Mouse (Mus musculus) small intestine, adult 2 months (tissue): Measurements from ENCODE around the gene Kirrel3. TPM values are rescaled to one million over a fixed set of nuclear protein-coding genes. Genes with fewer than 3 reads are reported as not detected.

ENCODE experiments used
- H3K27ac ChIP-seq: fragments of 200-500 bp; 2 replicates; pipeline ENCODE4 v1.5.1; 2012; ENCODE audit warnings: low read depth, low read length, control low read depth, inconsistent platforms; ENCODE audit not compliant: insufficient read depth
- H3K27me3 ChIP-seq: fragments of 200-500 bp; 2 replicates; pipeline ENCODE4 v1.6.1; 2012; ENCODE audit warnings: mild to moderate bottlenecking, moderate library complexity, low read length, inconsistent platforms; ENCODE audit not compliant: control insufficient read depth, insufficient read depth
- H3K36me3 ChIP-seq: fragments of 200-500 bp; 2 replicates; pipeline ENCODE4 v1.6.1; 2012; ENCODE audit warnings: mild to moderate bottlenecking, low read length, control low read depth, inconsistent platforms; ENCODE audit not compliant: control insufficient read depth, insufficient read depth
- H3K4me1 ChIP-seq: fragments of 200-500 bp; 2 replicates; pipeline ENCODE4 v1.6.1; 2012; ENCODE audit warnings: low read length, inconsistent platforms, mixed read lengths; ENCODE audit not compliant: control insufficient read depth, insufficient read depth, insufficient read length
- H3K4me3 ChIP-seq: fragments of 200-500 bp; 2 replicates; pipeline ENCODE4 v1.5.1; 2012; ENCODE audit warnings: low read depth, mild to moderate bottlenecking, control low read depth, inconsistent platforms, low read length, moderate library complexity
- CTCF ChIP-seq: fragments of 200-500 bp; IDR thresholded peaks from 2 replicates; pipeline ENCODE4 v1.5.1; 2012; ENCODE audit warnings: low read depth, mild to moderate bottlenecking, control low read depth, inconsistent platforms, low read length, moderate library complexity, mixed read lengths; ENCODE audit not compliant: insufficient replicate concordance, insufficient read length; ENCODE audit errors: extremely low read depth
- POLR2A ChIP-seq: fragments of 200-500 bp; IDR thresholded peaks from 2 replicates; pipeline ENCODE4 v1.6.1; 2012; ENCODE audit warnings: low read depth, mild to moderate bottlenecking, control low read depth, inconsistent platforms, low read length, moderate library complexity
- WGBS: fragments of 180-500 bp; shearing (Covaris S2); methylation state at CpG from one replicate; pipeline ENCODE4 v1.1.7; 2018; 5-methylcytosine and 5-hydroxymethylcytosine counted together
- polyA plus RNA-seq: library from polyadenylated mRNA; depleted of rRNA; stranded (reverse); fragments of >200 nt; gene quantifications from 2 replicates; pipeline ENCODE4 v1.2.3, GENCODE M21; 2012

The Kirrel3 gene
- polyA plus RNA-seq, 1 experiment: 0.22 TPM

GRCm38 (mm10) chr9:34600326-34600725 lies 114.6 kb downstream of the Kirrel3 start:
- no peak overlapping the region for H3K27ac ChIP-seq
- TF ChIP-seq POLR2A (no peak), CTCF (no peak)

GRCm38 (mm10) chr9:34603750-34604149 lies 118.1 kb downstream of the Kirrel3 start:
- Histone ChIP-seq H3K4me1 (no peaks in the 10 kb centered on the region), H3K4me3 (no peak overlapping the region), H3K36me3 (no peaks in the 10 kb centered on the region), H3K27me3 (no peaks in the 10 kb centered on the region), H3K27ac (no peak overlapping the region)
- WGBS: 73% methylated on average over 7 of the region's 7 CpGs
- TF ChIP-seq POLR2A (no peak), CTCF (no peak)

More at GRCm38 (mm10) chr9:34600326-34600725, 114.6 kb downstream of the Kirrel3 start:
- Histone ChIP-seq H3K36me3 (no peaks in the 10 kb centered on the region), H3K4me3 (no peak overlapping the region), H3K27me3 (no peaks in the 10 kb centered on the region), H3K4me1 (no peaks in the 10 kb centered on the region)
- WGBS: 45% methylated on average over 4 of the region's 4 CpGs

GRCm38 (mm10) chr9:34604931-34605330 lies 119.2 kb downstream of the Kirrel3 start:
- TF ChIP-seq POLR2A (no peak), CTCF (no peak)
- no peaks in the 10 kb centered on the region for H3K27me3 ChIP-seq
- no peaks in the 10 kb centered on the region for H3K36me3 ChIP-seq
- H3K4me1 ChIP-seq: no peaks in the 10 kb centered on the region
- no peak overlapping the region for H3K27ac ChIP-seq
- no peak overlapping the region for H3K4me3 ChIP-seq
- 85% methylated on average over 4 of the region's 4 CpGs for WGBS

- Histone ChIP-seq H3K36me3 (no peaks in the 10 kb centered on the region), H3K4me3 (no peak overlapping the region), H3K27me3 (no peaks in the 10 kb centered on the region), H3K4me1 (no peaks in the 10 kb centered on the region), H3K27ac (no peak overlapping the region)
- 74% methylated on average over 8 of the region's 8 CpGs for WGBS
- TF ChIP-seq CTCF (no peak), POLR2A (no peak)
Measured at GRCm38 (mm10) chr9:34605486-34605885, 119.8 kb downstream of the Kirrel3 start.

GRCm38 (mm10) chr9:34607976-34608375 lies 122.3 kb downstream of the Kirrel3 start:
- Histone ChIP-seq H3K27me3 (no peaks in the 10 kb centered on the region), H3K36me3 (no peaks in the 10 kb centered on the region), H3K4me1 (no peaks in the 10 kb centered on the region), H3K4me3 (no peak overlapping the region), H3K27ac (no peak overlapping the region)
- whole genome bisulfite sequencing: 88% methylated on average over 2 of the region's 2 CpGs
- TF ChIP-seq CTCF (no peak), POLR2A (no peak)

- WGBS: 88% methylated on average over 6 of the region's 6 CpGs
- H3K27ac ChIP-seq: no peak overlapping the region
- H3K4me3 ChIP-seq: no peak overlapping the region
- H3K27me3 ChIP-seq: no peaks in the 10 kb centered on the region
- H3K36me3 ChIP-seq: no peaks in the 10 kb centered on the region
- TF ChIP-seq POLR2A: no peak
- no peak for TF ChIP-seq CTCF
- H3K4me1 ChIP-seq: no peaks in the 10 kb centered on the region
Measured at GRCm38 (mm10) chr9:34612886-34613769, 127.4 kb downstream of the Kirrel3 start.

GRCm38 (mm10) chr9:34618099-34618498 lies 132.4 kb downstream of the Kirrel3 start:
- WGBS: 79% methylated on average over 6 of the region's 6 CpGs
- Histone ChIP-seq H3K27me3 (no peaks in the 10 kb centered on the region), H3K36me3 (no peaks in the 10 kb centered on the region), H3K27ac (no peak overlapping the region), H3K4me3 (no peak overlapping the region), H3K4me1 (no peaks in the 10 kb centered on the region)
- TF ChIP-seq POLR2A: no peak
- TF ChIP-seq CTCF: no peak
